Mouse (Mus musculus) heart, adult 8-10 months (tissue): ENCODE results near the gene Cfap300. TPM values are rescaled to one million over a fixed set of nuclear protein-coding genes. Genes with fewer than 3 reads are reported as not detected.

Experiments used
- DNase-seq: peaks from one replicate; pipeline ENCODE4 v3.0.0; 2022; ENCODE audit warnings: low spot score
- total RNA-seq, 4 experiments: library from RNA; stranded (reverse); gene quantifications; 2 replicates each; pipeline ENCODE4 v1.2.4; 2022

Cfap300 gene
- total RNA-seq, 4 experiments from 2014 or later: 0.27 to 1.0 (median 0.89) TPM

DNA sequence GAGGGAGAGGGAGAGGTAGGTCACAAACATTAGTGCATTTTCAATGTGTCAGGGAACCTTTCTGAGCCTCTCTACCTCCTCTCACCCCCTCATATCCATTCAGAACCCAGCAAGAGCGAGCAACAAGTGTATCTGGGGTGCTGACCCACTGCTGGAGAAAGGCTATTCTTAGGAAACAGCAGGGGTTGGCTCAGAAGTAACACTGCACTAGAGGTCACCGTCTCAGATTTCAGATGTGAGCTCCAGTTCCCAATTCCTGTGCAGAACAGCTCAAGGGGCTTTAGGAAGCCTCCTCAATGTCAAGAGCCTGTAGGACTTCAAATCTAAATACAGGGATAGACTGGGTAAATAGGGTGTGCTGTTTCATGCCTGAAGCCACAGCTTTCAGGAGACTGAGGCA, 59.0 kb downstream of the Cfap300 start:
- DNase-seq: no peak

DNA sequence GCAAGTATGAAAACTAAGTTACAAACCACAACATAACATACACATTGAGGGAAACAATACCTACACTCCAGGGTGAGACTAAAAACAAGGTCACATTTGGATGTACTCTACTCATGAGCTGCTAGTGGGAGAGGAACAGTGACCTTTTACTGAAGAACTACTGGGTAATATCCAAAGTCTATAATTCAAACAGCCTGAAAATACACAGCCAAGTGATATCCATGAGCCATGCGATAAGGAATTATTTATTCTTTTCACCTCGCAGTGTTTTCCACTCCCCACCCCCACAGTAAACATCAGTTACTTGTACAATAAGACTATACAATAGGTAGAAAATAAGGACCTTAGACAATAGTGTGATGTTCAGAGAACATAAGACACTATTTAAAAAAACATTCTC, 62.5 kb downstream of the Cfap300 start:
- no peak for DNase-seq

DNA sequence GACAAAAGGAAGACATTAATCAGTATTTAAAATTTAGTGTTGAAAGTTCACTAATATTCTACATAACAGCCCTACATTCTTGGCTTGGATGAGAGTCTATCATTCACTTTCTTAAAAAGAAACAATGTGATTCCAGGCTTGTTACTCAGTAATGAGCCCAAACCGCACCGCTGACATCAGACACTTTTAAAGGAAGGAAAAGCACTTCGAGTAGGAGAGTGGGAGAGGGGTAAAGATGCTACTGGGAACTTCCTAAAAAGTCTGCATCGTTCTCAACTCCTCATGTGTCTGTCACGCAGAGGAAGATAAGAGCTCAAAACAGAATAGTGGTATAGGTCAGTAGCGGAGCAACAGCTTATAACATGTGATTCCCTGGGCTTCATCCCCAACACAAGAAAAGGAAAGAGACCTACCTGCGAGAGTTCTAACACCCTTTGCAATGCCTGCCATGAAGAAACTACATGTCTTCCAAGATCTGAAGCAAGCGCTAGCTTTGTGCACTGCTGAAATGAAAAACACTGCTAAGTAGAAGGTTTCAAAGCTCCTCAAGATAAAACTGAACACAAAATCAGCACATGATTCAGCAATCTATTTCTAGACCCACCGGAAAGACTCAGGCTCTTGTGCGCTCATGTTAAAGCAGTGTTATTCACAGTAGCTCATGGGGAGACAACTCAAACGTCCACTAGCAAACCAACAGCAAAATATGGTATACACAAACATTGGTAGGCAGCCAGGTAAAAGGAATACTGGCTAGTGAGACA, 63.3 kb downstream of the Cfap300 start:
- no peak for DNase-seq

DNA sequence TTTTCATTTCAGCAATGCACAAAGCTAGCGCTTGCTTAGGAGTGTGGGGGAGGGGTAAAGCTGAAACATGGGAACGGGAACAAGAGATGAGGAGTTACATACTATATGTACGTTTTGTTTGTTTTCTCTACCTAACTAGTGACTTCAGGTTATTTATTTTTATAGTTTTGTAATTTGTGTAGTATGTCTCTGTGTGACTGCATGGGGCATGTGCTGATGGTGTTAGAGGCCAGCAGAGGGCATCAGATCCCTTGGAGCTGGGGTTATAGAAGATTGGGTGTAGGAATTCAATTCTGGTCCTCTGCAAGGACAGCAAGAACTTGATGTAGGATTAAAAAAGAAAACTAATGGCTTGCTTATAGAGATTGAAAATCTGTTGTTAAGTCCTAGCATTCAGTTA, 64.1 kb downstream of the Cfap300 start:
- DNase-seq: no peak

DNA sequence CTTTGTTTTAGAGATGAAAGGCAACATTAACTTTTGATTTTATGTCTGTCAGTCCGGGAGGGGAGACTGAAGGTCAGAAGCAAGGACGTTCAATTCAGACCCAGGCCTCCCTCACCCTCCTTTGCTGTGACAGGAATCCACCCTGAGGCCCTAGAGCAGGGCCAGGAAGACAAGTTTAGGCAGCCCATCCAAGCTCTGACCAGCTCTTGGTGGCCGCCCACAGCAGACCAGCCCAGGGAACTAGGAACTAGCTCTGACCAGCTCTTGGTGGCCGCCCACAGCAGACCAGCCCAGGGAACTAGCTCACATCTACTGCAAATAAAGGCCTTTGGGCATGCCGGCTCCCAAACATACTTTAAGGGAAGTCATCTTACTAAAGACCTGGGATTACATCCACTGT, 65.0 kb downstream of the Cfap300 start:
- DNase-seq: no peak

DNA sequence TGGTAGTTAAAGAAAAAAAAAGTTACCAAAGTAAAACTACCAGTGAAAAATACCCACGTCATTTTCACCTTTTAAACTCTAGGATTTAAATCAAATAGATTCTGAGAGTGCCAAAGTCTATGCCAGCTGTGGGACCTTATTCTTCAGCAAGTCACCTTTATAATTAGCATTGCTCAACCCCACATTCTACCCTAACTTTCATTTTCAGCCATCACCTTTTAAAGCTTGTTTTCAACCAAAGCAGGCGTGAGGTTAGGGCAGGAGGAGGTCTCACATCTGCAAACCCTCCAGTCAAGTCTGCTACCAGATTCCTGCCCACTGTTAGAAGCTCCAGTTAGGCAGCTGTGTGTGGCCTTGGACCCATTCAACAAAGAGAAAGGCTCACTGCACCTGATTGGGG, 70.6 kb downstream of the Cfap300 start:
- no peak for DNase-seq

Other genes starting within 250 kb of the Cfap300 start
- gene Birc2, start 205.8 kb downstream of the Cfap300 start, total RNA-seq: 10 to 100 TPM; 22.5 to 26.4 (median 25.4) TPM
- 10 to 100 TPM in 3 of 4 experiments, 1 to 10 TPM in 1; 8.0 to 11.3 (median 10.9) TPM for gene Birc3, start 169.6 kb downstream of the Cfap300 start, total RNA-seq
- 10 to 100 TPM; 68.5 to 92.9 (median 77.7) TPM for gene Yap1, start 38.2 kb downstream of the Cfap300 start, total RNA-seq
- gene Cep126, start 91.5 kb upstream of the Cfap300 start, total RNA-seq: 1 to 10 TPM; 2.5 to 4.7 (median 3.4) TPM